Mouse (Mus musculus): ENCODE measurements around the gene Slc25a47. TPM values are rescaled to one million over a fixed set of nuclear protein-coding genes. Genes with fewer than 3 reads are reported as not detected.
A peak's percentile ranks its signal among the peaks of the same experiment; 100 is the strongest.

The Slc25a47 gene
- polyA plus RNA-seq, 1 experiment from 2014 or later = 10.1 TPM

- H3K36me3 ChIP-seq = peaks cover 26% of the 10 kb centered on the region
- H3K27ac ChIP-seq = no peak overlapping the region
- no peak overlapping the region for H3K4me2 ChIP-seq
- H3K4me3 ChIP-seq = no peak overlapping the region
- no peaks in the 10 kb centered on the region for H3K9me3 ChIP-seq
- 73% methylated on average over 7 of the region's 7 CpGs for WGBS
- H3K27me3 ChIP-seq = no peaks in the 10 kb centered on the region
- ATAC-seq (ENCODE audit: borderline replicate concordance, extremely low read depth, low FRiP score, low TSS enrichment) = no peak
- no peak overlapping the region for H3K9ac ChIP-seq
- 0 out of 2 replicates have a peak, but pooled peaks cover 2% of the 10 kb centered on the region for H3K4me1 ChIP-seq
Measured at GRCm38 (mm10) chr12:108810309-108810708, 25.5 kb upstream of the Slc25a47 start.

- 0 out of 2 replicates have a peak, but pooled peaks cover 2% of the 10 kb centered on the region for H3K4me1 ChIP-seq
- WGBS = 40% methylated on average over 2 of the region's 2 CpGs
- peaks cover 28% of the 10 kb centered on the region for H3K36me3 ChIP-seq
- ATAC-seq (ENCODE audit: borderline replicate concordance, extremely low read depth, low FRiP score, low TSS enrichment) = no peak
- H3K4me3 ChIP-seq = no peak overlapping the region
- H3K27me3 ChIP-seq = no peaks in the 10 kb centered on the region
- no peak overlapping the region for H3K27ac ChIP-seq
- no peak overlapping the region for H3K9ac ChIP-seq
- no peak overlapping the region for H3K4me2 ChIP-seq
- no peaks in the 10 kb centered on the region for H3K9me3 ChIP-seq
Measured at GRCm38 (mm10) chr12:108811133-108811532, 24.7 kb upstream of the Slc25a47 start.

GRCm38 (mm10) chr12:108812463-108812862 is 23.4 kb upstream of the Slc25a47 start:
- 83% methylated on average over 6 of the region's 6 CpGs for WGBS
- no peak overlapping the region for H3K9ac ChIP-seq
- H3K4me2 ChIP-seq = no peak overlapping the region
- no peak overlapping the region for H3K4me3 ChIP-seq
- 0 out of 2 replicates have a peak, but pooled peaks cover 2% of the 10 kb centered on the region for H3K4me1 ChIP-seq
- H3K27ac ChIP-seq = no peak overlapping the region
- H3K36me3 ChIP-seq = peaks cover 29% of the 10 kb centered on the region
- H3K27me3 ChIP-seq = no peaks in the 10 kb centered on the region
- no peaks in the 10 kb centered on the region for H3K9me3 ChIP-seq
- ATAC-seq (ENCODE audit: borderline replicate concordance, extremely low read depth, low FRiP score, low TSS enrichment) = no peak

- peaks cover 37% of the 10 kb centered on the region for H3K36me3 ChIP-seq
- 86% methylated on average over 6 of the region's 6 CpGs for WGBS
Measured at GRCm38 (mm10) chr12:108814470-108814869, 21.4 kb upstream of the Slc25a47 start.

GRCm38 (mm10) chr12:108816569-108816968 is 19.3 kb upstream of the Slc25a47 start:
- H3K4me2 ChIP-seq = no peak overlapping the region
- WGBS = 74% methylated on average over 11 of the region's 11 CpGs
- ATAC-seq (ENCODE audit: borderline replicate concordance, extremely low read depth, low FRiP score, low TSS enrichment) = no peak
- H3K9me3 ChIP-seq = no peaks in the 10 kb centered on the region
- H3K9ac ChIP-seq = no peak overlapping the region
- 0 out of 2 replicates have a peak, but pooled peaks cover 2% of the 10 kb centered on the region for H3K4me1 ChIP-seq
- no peaks in the 10 kb centered on the region for H3K27me3 ChIP-seq
- H3K27ac ChIP-seq = no peak overlapping the region
- H3K4me3 ChIP-seq = no peak overlapping the region
- H3K36me3 ChIP-seq = peaks cover 37% of the 10 kb centered on the region

More at GRCm38 (mm10) chr12:108814470-108814869, 21.4 kb upstream of the Slc25a47 start:
- no peak overlapping the region for H3K27ac ChIP-seq
- H3K27me3 ChIP-seq = no peaks in the 10 kb centered on the region
- no peak overlapping the region for H3K9ac ChIP-seq
- no peaks in the 10 kb centered on the region for H3K9me3 ChIP-seq
- H3K4me1 ChIP-seq = 0 out of 2 replicates have a peak, but pooled peaks cover 2% of the 10 kb centered on the region
- no peak overlapping the region for H3K4me3 ChIP-seq
- no peak overlapping the region for H3K4me2 ChIP-seq
- ATAC-seq (ENCODE audit: borderline replicate concordance, extremely low read depth, low FRiP score, low TSS enrichment) = no peak

- H3K4me3 ChIP-seq = no peak overlapping the region
- 85% methylated on average over 4 of the region's 4 CpGs for WGBS
- no peak overlapping the region for H3K4me2 ChIP-seq
- no peaks in the 10 kb centered on the region for H3K9me3 ChIP-seq
- H3K27me3 ChIP-seq = no peaks in the 10 kb centered on the region
- H3K9ac ChIP-seq = no peak overlapping the region
- H3K4me1 ChIP-seq = no peaks in the 10 kb centered on the region
- no peak overlapping the region for H3K27ac ChIP-seq
- ATAC-seq (ENCODE audit: borderline replicate concordance, extremely low read depth, low FRiP score, low TSS enrichment) = no peak
- peaks cover 22% of the 10 kb centered on the region for H3K36me3 ChIP-seq
Measured at GRCm38 (mm10) chr12:108820461-108820860, 15.4 kb upstream of the Slc25a47 start.

- Histone ChIP-seq H3K36me3 (peaks cover 6% of the 10 kb centered on the region; the same call in 1 of the 2 replicates), H3K27ac (no peak overlapping the region), H3K4me1 (no peaks in the 10 kb centered on the region), H3K27me3 (no peaks in the 10 kb centered on the region), H3K9me3 (no peaks in the 10 kb centered on the region), H3K4me2 (no peak overlapping the region), H3K4me3 (no peak overlapping the region), H3K9ac (no peak overlapping the region)
- ATAC-seq (ENCODE audit: borderline replicate concordance, extremely low read depth, low FRiP score, low TSS enrichment) = no peak
- 40% methylated on average over 8 of the region's 8 CpGs for WGBS
Measured at GRCm38 (mm10) chr12:108823036-108823435, 12.8 kb upstream of the Slc25a47 start.

GRCm38 (mm10) chr12:108824225-108824874 is 11.5 kb upstream of the Slc25a47 start:
- no peaks in the 10 kb centered on the region for H3K36me3 ChIP-seq
- H3K27me3 ChIP-seq = no peaks in the 10 kb centered on the region
- no peak overlapping the region for H3K4me3 ChIP-seq
- no peak overlapping the region for H3K9ac ChIP-seq
- H3K9me3 ChIP-seq = no peaks in the 10 kb centered on the region
- no peak overlapping the region for H3K27ac ChIP-seq
- 0 out of 2 replicates have a peak, but pooled peaks cover under 1% of the 10 kb centered on the region for H3K4me1 ChIP-seq
- no peak for ATAC-seq (ENCODE audit: borderline replicate concordance, extremely low read depth, low FRiP score, low TSS enrichment)
- WGBS = 88% methylated on average over 15 of the region's 15 CpGs
- H3K4me2 ChIP-seq = no peak overlapping the region

- Histone ChIP-seq H3K4me3 (no peak overlapping the region), H3K9ac (no peak overlapping the region), H3K9me3 (no peaks in the 10 kb centered on the region), H3K4me2 (no peak overlapping the region), H3K4me1 (0 out of 2 replicates have a peak, but pooled peaks cover 5% of the 10 kb centered on the region), H3K27me3 (no peaks in the 10 kb centered on the region), H3K27ac (no peak overlapping the region), H3K36me3 (no peaks in the 10 kb centered on the region)
- ATAC-seq (ENCODE audit: borderline replicate concordance, extremely low read depth, low FRiP score, low TSS enrichment) = no peak
- 88% methylated on average over 13 of the region's 13 CpGs for WGBS
Measured at GRCm38 (mm10) chr12:108825561-108826224, 10.2 kb upstream of the Slc25a47 start.

- Histone ChIP-seq H3K9me3 (no peaks in the 10 kb centered on the region), H3K4me1 (peaks cover 6% of the 10 kb centered on the region; the same call in 1 of the 2 replicates), H3K4me2 (no peak overlapping the region), H3K4me3 (no peak overlapping the region), H3K27me3 (no peaks in the 10 kb centered on the region), H3K9ac (no peak overlapping the region), H3K27ac (no peak overlapping the region), H3K36me3 (no peaks in the 10 kb centered on the region)
- ATAC-seq (ENCODE audit: borderline replicate concordance, extremely low read depth, low FRiP score, low TSS enrichment) = peak; percentile 15; the same call in 1 of the 2 replicates
- WGBS = 92% methylated on average over 19 of the region's 19 CpGs
Measured at GRCm38 (mm10) chr12:108826282-108826957, 9.4 kb upstream of the Slc25a47 start.

GRCm38 (mm10) chr12:108826958-108827535 is 8.8 kb upstream of the Slc25a47 start:
- H3K4me2 ChIP-seq = no peak overlapping the region
- no peak overlapping the region for H3K4me3 ChIP-seq
- peaks cover 12% of the 10 kb centered on the region for H3K4me1 ChIP-seq
- no peaks in the 10 kb centered on the region for H3K9me3 ChIP-seq
- no peak overlapping the region for H3K9ac ChIP-seq
- ATAC-seq (ENCODE audit: borderline replicate concordance, extremely low read depth, low FRiP score, low TSS enrichment) = no peak
- H3K27ac ChIP-seq = no peak overlapping the region
- H3K36me3 ChIP-seq = no peaks in the 10 kb centered on the region
- H3K27me3 ChIP-seq = no peaks in the 10 kb centered on the region
- 91% methylated on average over 28 of the region's 28 CpGs for WGBS
